Mouse (Mus musculus) cerebellum, postnatal 36 days (tissue): ENCODE results near the gene Rnd3.

Experiments used
- DNase-seq, 2 experiments: peaks; one replicate each; pipeline ENCODE4 v3.0.0; 2021 to 2022; ENCODE audit warnings: mixed read lengths in 2 of 2

Gene Rnd3

DNA sequence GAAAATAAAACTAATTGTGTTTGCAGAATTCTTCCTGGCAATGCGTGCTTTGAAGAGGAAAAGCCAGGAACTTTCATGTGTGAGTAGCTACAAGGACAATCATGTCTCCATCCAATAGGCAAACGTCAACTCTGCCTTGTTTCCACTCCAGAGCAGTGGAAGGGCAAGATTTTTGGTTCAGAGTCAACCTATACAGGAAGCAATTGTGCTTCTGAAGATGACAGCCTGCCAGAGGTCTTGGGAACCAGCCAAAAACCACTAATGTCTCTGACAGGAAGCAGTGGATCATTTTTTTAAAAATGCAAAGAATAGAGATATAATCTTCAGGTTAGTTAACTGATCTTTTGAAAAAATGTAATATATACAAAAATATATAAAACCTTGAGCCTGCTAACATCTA is 38.6 kb downstream of the Rnd3 start:
- peak; percentile 18 to 28 for DNase-seq

DNA sequence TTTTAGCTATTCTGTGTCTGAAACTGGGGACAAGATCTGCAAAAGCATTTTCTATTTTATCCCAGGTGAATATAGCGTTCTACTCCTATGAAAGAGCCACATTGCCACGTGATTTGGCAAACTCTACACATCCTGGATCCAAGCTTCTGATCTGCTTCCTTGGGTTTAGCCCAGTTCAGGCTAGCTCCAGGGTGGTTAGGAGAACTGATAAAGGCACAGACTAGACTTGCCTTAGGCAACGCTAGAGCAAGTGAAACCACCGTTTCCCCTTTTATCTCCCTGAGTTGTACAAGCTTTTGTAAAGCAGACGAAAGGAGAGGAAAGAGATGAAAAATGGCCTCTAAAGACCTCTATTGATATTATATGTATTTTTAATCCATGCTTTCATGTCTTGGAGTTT is 40.3 kb downstream of the Rnd3 start:
- DNase-seq: no peak

DNA sequence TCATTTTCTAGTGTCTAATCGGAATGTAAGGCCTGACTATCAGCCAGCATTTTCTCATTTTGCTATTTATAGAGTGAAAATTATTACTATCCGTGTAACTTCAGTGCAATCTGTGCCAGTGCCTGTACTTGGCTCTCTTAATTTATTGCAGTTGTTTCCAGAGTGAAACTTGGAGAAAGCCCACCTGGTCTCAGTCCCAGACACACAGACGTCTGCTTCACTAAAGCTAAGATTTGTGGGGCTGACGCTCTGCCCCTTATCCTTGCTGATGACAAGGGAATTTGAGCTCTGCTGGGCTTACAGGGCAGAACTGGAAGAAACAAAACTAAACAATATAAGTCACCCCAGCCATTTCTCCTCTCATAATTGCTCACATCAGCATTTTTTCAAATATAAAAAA is 47.7 kb downstream of the Rnd3 start:
- DNase-seq: no peak

DNA sequence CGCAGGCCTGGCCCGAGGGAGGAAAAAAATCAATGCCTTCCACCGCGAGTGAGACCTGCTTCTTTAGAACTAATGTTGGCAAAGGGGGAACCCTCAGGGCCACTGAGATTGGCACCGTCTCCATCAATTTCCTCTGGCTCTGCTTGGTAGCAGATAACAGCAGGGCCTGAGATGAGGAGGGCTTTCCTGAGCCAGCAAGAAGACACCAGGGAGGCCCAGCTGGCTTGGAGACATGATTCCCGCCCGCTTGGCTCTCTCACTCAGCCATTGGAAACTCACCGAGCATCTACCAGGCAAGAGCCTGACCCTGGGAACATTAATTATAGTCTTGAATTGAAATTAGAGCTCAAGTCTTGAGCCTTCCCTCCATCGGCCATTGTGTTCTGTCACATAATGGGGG is 48.9 kb downstream of the Rnd3 start:
- DNase-seq: peak; percentile 7

GRCm38 (mm10) chr2:51099240-51099639 is 49.7 kb downstream of the Rnd3 start:
- DNase-seq: no peak

- no peak for DNase-seq
These were observed 58.2 kb downstream of the Rnd3 start for GRCm38 (mm10) chr2:51090688-51091087.

DNA sequence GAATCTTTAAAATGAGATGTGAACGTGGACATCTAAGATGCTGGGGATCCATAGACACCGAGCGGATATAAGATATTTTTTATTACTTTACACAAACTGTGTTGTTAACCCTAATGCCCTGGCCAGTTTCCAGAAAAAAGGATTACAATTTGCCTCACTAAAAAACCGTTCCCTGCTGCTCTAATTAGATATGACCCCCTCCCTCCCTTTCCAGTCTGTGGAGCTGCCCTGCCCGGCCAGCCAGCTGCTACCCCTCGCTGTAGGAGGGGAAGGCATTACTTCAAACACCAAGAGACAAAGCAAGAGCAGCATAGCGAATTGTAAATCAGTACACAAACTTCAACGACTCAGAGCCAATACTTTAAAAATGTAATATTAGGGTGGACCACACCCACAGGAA is 58.9 kb downstream of the Rnd3 start:
- no peak for DNase-seq

- no peak for DNase-seq
These were observed 59.9 kb downstream of the Rnd3 start for GRCm38 (mm10) chr2:51088843-51089573.

DNA sequence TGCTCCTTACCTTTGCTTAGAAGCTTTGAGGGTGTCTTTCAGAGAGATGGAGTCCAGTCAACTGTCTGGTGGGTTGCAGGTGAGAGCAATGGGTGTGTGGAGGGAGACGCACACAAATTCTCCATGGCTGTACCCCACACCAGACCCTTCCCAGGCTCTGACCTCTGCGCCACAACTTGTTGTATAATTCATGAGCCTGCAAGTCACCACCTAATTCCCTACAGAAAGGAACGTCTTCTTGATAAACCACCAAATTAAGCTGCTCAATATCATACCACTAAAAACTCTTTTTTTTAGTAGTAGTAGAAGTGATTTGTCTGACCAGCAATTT is 60.8 kb downstream of the Rnd3 start:
- DNase-seq: no peak

GRCm38 (mm10) chr2:51087307-51088122 is 61.4 kb downstream of the Rnd3 start:
- DNase-seq: no peak

DNA sequence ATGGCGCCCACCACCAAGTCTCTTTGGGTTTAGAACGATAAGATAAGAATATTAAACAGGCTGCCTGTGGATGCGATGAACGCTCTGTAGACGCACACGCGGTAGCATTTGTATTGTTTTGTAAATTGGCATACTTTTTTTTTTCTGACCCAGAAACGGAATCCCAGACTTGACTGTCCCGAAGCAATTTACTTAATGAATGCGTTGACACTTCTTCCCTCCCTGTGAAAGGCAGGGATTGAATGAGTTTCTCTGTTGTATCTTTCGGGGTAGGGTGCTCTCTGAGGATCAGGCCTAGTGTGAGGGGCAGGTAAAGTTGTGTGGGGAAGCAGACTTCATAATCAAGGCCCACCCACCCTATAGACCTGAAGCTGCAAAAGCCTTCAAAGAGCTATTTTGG is 63.8 kb downstream of the Rnd3 start:
- no peak for DNase-seq

DNA sequence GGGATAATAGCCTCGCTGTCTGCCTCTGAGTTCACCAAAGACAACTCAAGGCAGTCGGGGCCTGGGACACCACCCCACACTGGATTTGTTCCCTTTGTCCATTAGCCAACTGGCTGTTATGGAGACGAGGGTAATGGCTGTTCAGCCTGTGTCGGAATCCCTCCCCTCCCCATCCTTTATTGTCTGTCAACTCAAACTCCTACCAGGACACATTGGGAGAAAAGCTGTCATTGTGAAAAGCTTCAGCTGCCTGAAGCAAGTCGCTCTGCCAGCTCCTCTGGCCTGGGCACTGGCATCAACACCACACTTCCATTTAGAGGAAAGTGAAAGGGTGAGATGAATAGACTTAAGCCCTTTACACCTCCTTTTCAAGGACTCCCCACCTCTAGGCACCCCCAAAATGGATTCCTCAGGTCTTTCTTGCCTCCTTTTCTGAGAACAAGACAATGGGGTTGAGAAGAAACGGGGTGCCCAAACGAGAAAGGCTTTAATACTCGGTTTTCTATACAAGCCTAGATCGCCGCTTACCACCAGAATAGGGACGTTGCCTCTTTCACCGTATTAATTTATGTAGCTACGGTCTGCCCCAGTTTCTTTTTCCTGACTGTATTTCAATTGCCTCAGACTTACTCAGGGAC is 66.1 kb downstream of the Rnd3 start:
- peak in 1 of 2 experiments; percentile 5 for DNase-seq
